Mouse (Mus musculus) spleen, postnatal 4 days (tissue): ENCODE results near the gene Scgb1b27.
A peak's percentile ranks its signal among the peaks of the same experiment; 100 is the strongest.
"Not testable (repeated sequence)": the region's sequence is repeated elsewhere in the genome, so short reads cannot be mapped to it uniquely, and the experiment has no call there.

Experiments used
- DNase-seq, 2 experiments: peaks; one replicate each; pipeline ENCODE4 v3.0.0; 2022; ENCODE audit warnings: low spot score in 2 of 2

The Scgb1b27 gene

GRCm38 (mm10) chr7:34021183-34021582 lies at the start of gene Scgb1b27:
Scgb1b27 (plus strand) TSS chr7:34021483.
- DNase-seq, result peak in 1 of 2 experiments; percentile 4

GRCm38 (mm10) chr7:33982281-33982680 lies 39.0 kb upstream of the Scgb1b27 start:
- DNase-seq, result not testable (repeated sequence)

GRCm38 (mm10) chr7:34013842-34014241 lies 7.4 kb upstream of the Scgb1b27 start, which contains the start of gene Scgb2b27:
Scgb2b27 (minus strand) TSS chr7:34013942.
- peak; percentile 8 to 36 for DNase-seq

GRCm38 (mm10) chr7:34025641-34026040 lies 4.4 kb downstream of the Scgb1b27 start:
- peak; percentile 6 to 53 for DNase-seq

GRCm38 (mm10) chr7:34027202-34027601 lies 5.9 kb downstream of the Scgb1b27 start:
- peak in 1 of 2 experiments; percentile 8 for DNase-seq

- DNase-seq, result no peak
Measured at GRCm38 (mm10) chr7:34030026-34030425, 8.7 kb downstream of the Scgb1b27 start.

GRCm38 (mm10) chr7:34034579-34034978 lies 13.3 kb downstream of the Scgb1b27 start:
- DNase-seq, result not testable (repeated sequence)

GRCm38 (mm10) chr7:34036076-34036815 lies 15.0 kb downstream of the Scgb1b27 start:
- DNase-seq, result not testable (repeated sequence)

GRCm38 (mm10) chr7:34068132-34068531 lies 46.8 kb downstream of the Scgb1b27 start:
- not testable (repeated sequence) for DNase-seq
